Mouse (Mus musculus): ENCODE data around the gene Itga1.

DNA sequence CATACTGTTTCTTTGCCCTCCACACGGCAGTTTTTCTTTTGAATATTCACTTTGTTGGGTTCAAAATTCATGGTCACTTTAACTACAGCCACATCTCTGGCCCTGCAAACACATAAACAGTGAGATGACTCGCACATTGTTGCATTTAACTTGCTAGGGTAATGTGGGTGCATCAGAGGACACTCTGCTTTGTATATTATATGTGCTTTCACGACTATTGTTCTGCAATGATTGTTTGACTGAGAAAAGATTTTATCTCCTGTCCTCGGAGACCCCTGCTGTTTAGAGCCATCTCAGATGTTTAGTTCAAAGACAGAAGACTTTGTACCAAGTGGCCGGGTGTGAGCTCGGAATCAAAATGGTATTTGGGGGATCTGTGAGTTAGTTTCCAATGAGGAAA is 114.1 kb downstream of the Itga1 start:
- TF ChIP-seq CTCF (IDR thresholded peaks at IDR 0.05; ENCODE audit: extremely low read depth, insufficient read length, insufficient replicate concordance, low read depth, low read length) (no peak), POLR2A (IDR thresholded peaks at IDR 0.05; ENCODE audit: low read depth, low read length) (no peak)
